Mouse (Mus musculus) stomach, embryonic 16.5 days (tissue): ENCODE data around the gene Aaed1. TPM values are rescaled to one million over a fixed set of nuclear protein-coding genes. Genes with fewer than 3 reads are reported as not detected.

Experiments
- ATAC-seq: fragments of 200-750 bp; cut with Nextera tagmentation; 2 replicates; pipeline ENCODE4 v1.8.0; 2017; ENCODE audit warnings: moderate number of reproducible peaks, moderate TSS enrichment; ENCODE audit not compliant: insufficient read depth, low FRiP score
- H3K27ac ChIP-seq: fragments of 300-500 bp; sonication (generic); 2 replicates; pipeline ENCODE4 v1.5.1; 2014; ENCODE audit warnings: low read length
- H3K27me3 ChIP-seq: fragments of 300-500 bp; sonication (generic); 2 replicates; pipeline ENCODE4 v1.6.1; 2014; ENCODE audit warnings: low read length, control low read depth, mixed read lengths; ENCODE audit not compliant: control insufficient read depth, insufficient read depth
- H3K36me3 ChIP-seq: fragments of 300-500 bp; sonication (generic); 2 replicates; pipeline ENCODE4 v1.6.1; 2014; ENCODE audit warnings: low read length; ENCODE audit not compliant: control insufficient read depth, insufficient read depth
- H3K4me1 ChIP-seq: fragments of 300-500 bp; sonication (generic); 2 replicates; pipeline ENCODE4 v1.6.1; 2014; ENCODE audit warnings: low read length, control low read depth, mixed read lengths; ENCODE audit not compliant: control insufficient read depth, insufficient read depth
- H3K4me2 ChIP-seq: fragments of 300-500 bp; sonication (generic); 2 replicates; pipeline ENCODE4 v1.6.1; 2014; ENCODE audit warnings: low read depth, low read length, mixed read lengths
- H3K4me3 ChIP-seq: fragments of 300-500 bp; sonication (generic); replicated peaks from 2 replicates; pipeline ENCODE4 v1.5.1; 2014; ENCODE audit warnings: mild to moderate bottlenecking, low read length
- H3K9ac ChIP-seq: fragments of 300-500 bp; sonication (generic); 2 replicates; pipeline ENCODE4 v1.6.1; 2014; ENCODE audit warnings: low read length
- H3K9me3 ChIP-seq: fragments of 300-500 bp; sonication (generic); replicated peaks from 2 replicates; pipeline ENCODE4 v1.6.1; 2016; ENCODE audit warnings: low read length, control low read depth; ENCODE audit not compliant: control insufficient read depth
- WGBS: fragments of 180-500 bp; shearing (Covaris S2); extraction: QIAGEN DNeasy Blood & Tissue Kit; methylation state at CpG from one replicate; pipeline ENCODE4 v1.1.7; 2014; 5-methylcytosine and 5-hydroxymethylcytosine counted together
- polyA plus RNA-seq: library from polyadenylated mRNA; unstranded; fragments of >200 nt; fragmentation: Nextera tagmentation; extraction: Ambion mirVana; gene quantifications from 2 replicates; pipeline ENCODE4 v1.2.1, GENCODE M21; 2015

Gene Aaed1
- polyA plus RNA-seq, 1 experiment from 2014 or later: 55.2 TPM

- no peak overlapping the region for H3K4me2 ChIP-seq
- ATAC-seq: no peak
- H3K27me3 ChIP-seq: no peaks in the 10 kb centered on the region
- WGBS: 52% methylated on average over 4 of the region's 4 CpGs
- H3K27ac ChIP-seq: no peak overlapping the region; the same call in 1 of the 2 replicates
- H3K4me3 ChIP-seq: no peak overlapping the region
- no peaks in the 10 kb centered on the region for H3K9me3 ChIP-seq
- 0 out of 2 replicates have a peak, but pooled peaks cover 2% of the 10 kb centered on the region for H3K4me1 ChIP-seq
- no peak overlapping the region for H3K9ac ChIP-seq
- no peaks in the 10 kb centered on the region for H3K36me3 ChIP-seq
Observed at GRCm38 (mm10) chr13:64237000-64237680, 75.4 kb downstream of the Aaed1 start.

DNA sequence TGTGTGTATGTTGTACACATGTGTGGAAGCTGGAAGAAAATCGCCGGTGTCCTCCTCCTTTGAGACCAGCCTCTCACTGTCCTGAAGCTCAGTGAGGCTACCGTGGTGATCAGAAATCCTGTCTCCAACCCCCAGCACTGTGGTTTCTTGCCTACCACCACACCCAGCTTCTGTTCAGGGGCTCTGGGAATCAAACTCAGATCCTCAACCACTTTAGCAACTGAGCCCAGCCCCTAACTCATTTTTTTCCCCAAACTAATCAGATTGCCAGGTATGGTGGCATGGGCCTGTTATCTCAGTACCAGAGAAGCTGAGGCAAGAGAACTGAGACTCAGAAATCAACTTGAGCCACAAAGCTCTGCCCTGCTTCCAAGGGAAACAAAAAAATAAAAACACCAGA lies 76.7 kb downstream of the Aaed1 start:
- Histone ChIP-seq H3K9me3 (no peaks in the 10 kb centered on the region), H3K9ac (no peak overlapping the region), H3K4me3 (no peak overlapping the region), H3K4me2 (no peak overlapping the region), H3K36me3 (no peaks in the 10 kb centered on the region), H3K27me3 (no peaks in the 10 kb centered on the region), H3K27ac (no peak overlapping the region), H3K4me1 (0 out of 2 replicates have a peak, but pooled peaks cover 2% of the 10 kb centered on the region)
- no peak for ATAC-seq
- WGBS: 61% methylated on average over 3 of the region's 3 CpGs

DNA sequence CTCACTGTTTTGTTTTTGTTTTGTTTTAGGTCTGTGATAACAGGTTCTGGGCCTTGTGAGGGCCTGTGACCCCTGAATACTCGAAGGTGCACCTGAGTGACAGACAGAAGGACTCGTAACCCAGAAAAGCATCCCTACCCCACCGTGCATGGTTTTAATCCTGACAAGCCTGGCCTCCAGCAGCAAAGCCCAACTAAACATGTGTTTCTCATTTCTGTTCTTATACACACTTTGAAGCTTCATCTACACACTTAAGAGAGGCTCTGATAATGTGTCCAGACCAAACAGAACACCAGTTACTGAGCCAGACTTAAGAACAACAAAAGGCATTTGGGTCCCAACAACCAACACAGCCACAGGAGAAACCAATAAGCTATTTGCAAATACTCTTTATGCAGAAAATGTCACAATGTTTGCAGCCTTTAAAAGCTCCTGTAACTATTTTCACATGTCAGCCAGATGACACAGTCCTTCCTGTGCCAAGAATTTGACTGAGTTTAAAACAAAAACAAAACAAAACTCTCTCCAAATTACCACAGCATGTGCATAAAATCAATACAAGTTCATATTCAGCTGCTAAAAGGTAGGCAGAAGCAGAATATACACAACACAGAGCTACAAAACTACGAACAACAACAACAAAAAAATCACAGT lies 77.3 kb downstream of the Aaed1 start:
- WGBS: 49% methylated on average over 4 of the region's 4 CpGs
- Histone ChIP-seq H3K27me3 (no peaks in the 10 kb centered on the region), H3K4me1 (0 out of 2 replicates have a peak, but pooled peaks cover 2% of the 10 kb centered on the region), H3K4me3 (no peak overlapping the region), H3K9me3 (no peaks in the 10 kb centered on the region), H3K27ac (no peak overlapping the region), H3K4me2 (no peak overlapping the region), H3K9ac (no peak overlapping the region), H3K36me3 (no peaks in the 10 kb centered on the region)
- ATAC-seq: no peak

- H3K4me2 ChIP-seq: no peak overlapping the region
- no peaks in the 10 kb centered on the region for H3K9me3 ChIP-seq
- no peaks in the 10 kb centered on the region for H3K36me3 ChIP-seq
- no peak overlapping the region for H3K4me3 ChIP-seq
- H3K9ac ChIP-seq: no peak overlapping the region
- 0 out of 2 replicates have a peak, but pooled peaks cover 2% of the 10 kb centered on the region for H3K4me1 ChIP-seq
- H3K27ac ChIP-seq: no peak overlapping the region
- WGBS: 80% methylated on average over 4 of the region's 4 CpGs
- ATAC-seq: no peak
- H3K27me3 ChIP-seq: no peaks in the 10 kb centered on the region
Observed at GRCm38 (mm10) chr13:64233139-64233538, 79.4 kb downstream of the Aaed1 start.

- ATAC-seq: no peak
- Histone ChIP-seq H3K9me3 (no peaks in the 10 kb centered on the region), H3K4me2 (no peak overlapping the region), H3K9ac (no peak overlapping the region), H3K27ac (no peak overlapping the region), H3K27me3 (no peaks in the 10 kb centered on the region), H3K4me3 (no peak overlapping the region), H3K36me3 (no peaks in the 10 kb centered on the region), H3K4me1 (no peaks in the 10 kb centered on the region)
- WGBS: 71% methylated on average over 4 of the region's 4 CpGs
Observed at GRCm38 (mm10) chr13:64226725-64227124, 85.8 kb downstream of the Aaed1 start.

GRCm38 (mm10) chr13:64225738-64226137 lies 86.8 kb downstream of the Aaed1 start:
- Histone ChIP-seq H3K4me1 (no peaks in the 10 kb centered on the region), H3K9ac (no peak overlapping the region), H3K36me3 (no peaks in the 10 kb centered on the region), H3K9me3 (no peaks in the 10 kb centered on the region), H3K27ac (no peak overlapping the region), H3K4me2 (no peak overlapping the region), H3K27me3 (no peaks in the 10 kb centered on the region), H3K4me3 (no peak overlapping the region)
- no peak for ATAC-seq
- WGBS: 79% methylated on average over 3 of the region's 3 CpGs

Other genes starting within 250 kb of the Aaed1 start
- not detected in 2 replicates for gene Hsd17b3, start 223.5 kb downstream of the Aaed1 start, polyA plus RNA-seq
- 6.2 and 7.2 TPM in 2 replicates for gene Slc35d2, start 183.3 kb downstream of the Aaed1 start, polyA plus RNA-seq
- gene Zfp367, start 159.5 kb downstream of the Aaed1 start, polyA plus RNA-seq: 17.8 and 20.1 TPM in 2 replicates
- gene Habp4, start 150.9 kb downstream of the Aaed1 start, polyA plus RNA-seq: 14.2 and 15.4 TPM in 2 replicates
- gene Cdc14b, start 37.4 kb downstream of the Aaed1 start, polyA plus RNA-seq: 25.2 and 28.9 TPM in 2 replicates
- gene Ctsl, start 58.2 kb upstream of the Aaed1 start, polyA plus RNA-seq: 240 and 250 TPM in 2 replicates
- gene Cdk20, start 119.6 kb upstream of the Aaed1 start, polyA plus RNA-seq: 10.1 and 12.9 TPM in 2 replicates
- 0.15 TPM in 1 of 2 replicates, not detected in the other for gene Fam240b, start 185.1 kb upstream of the Aaed1 start, polyA plus RNA-seq